Mouse (Mus musculus) CH12.LX (cell line): Measurements from ENCODE around the gene Dido1. TPM values are rescaled to one million over a fixed set of nuclear protein-coding genes. Genes with fewer than 3 reads are reported as not detected.
A peak's percentile ranks its signal among the peaks of the same experiment; 100 is the strongest.

Source experiments
- DNase-seq: peaks from one replicate; pipeline ENCODE4 v3.0.0-alpha.2; 2013; ENCODE audit errors: extremely low read depth
- H3K27ac ChIP-seq: 2 replicates; pipeline ENCODE4 v1.5.1; 2012; ENCODE audit warnings: low read depth, mild to moderate bottlenecking, control low read depth, moderate library complexity; ENCODE audit not compliant: insufficient read depth
- H3K27me3 ChIP-seq: replicated peaks from 2 replicates; pipeline ENCODE3; 2012; ENCODE audit warnings: inconsistent platforms
- H3K36me3 ChIP-seq, 2 experiments: replicated peaks in 1 of 2; 2 replicates each; pipeline versions ENCODE3 to v1.6.1; 2012; ENCODE audit warnings: inconsistent platforms in 1 of 2, low read length in 1 of 2, mild to moderate bottlenecking in 1 of 2, mixed read lengths in 1 of 2, moderate library complexity in 1 of 2; ENCODE audit not compliant: control insufficient read depth in 1 of 2, insufficient read depth in 1 of 2
- H3K4me1 ChIP-seq, 2 experiments: 2 replicates each; pipeline ENCODE4 v1.6.1; 2012; ENCODE audit warnings: inconsistent platforms in 1 of 2, moderate library complexity in 1 of 2; ENCODE audit not compliant: insufficient read depth in 2 of 2, control insufficient read depth in 1 of 2
- H3K4me2 ChIP-seq: 2 replicates; pipeline ENCODE4 v1.6.1; 2012; ENCODE audit warnings: low read depth, mild to moderate bottlenecking, control low read depth; ENCODE audit not compliant: poor library complexity, insufficient read depth, severe bottlenecking
- H3K4me3 ChIP-seq, 3 experiments: fragments of 150-350 bp in 1 of 3; sonication (generic) in 1 of 3; replicated peaks in 1 of 3; 2 replicates each; pipeline versions ENCODE3 to v1.5.1; 2011 to 2012; ENCODE audit warnings: low read depth in 2 of 3, low read length in 2 of 3, mild to moderate bottlenecking in 2 of 3, moderate library complexity in 2 of 3, control low read depth in 1 of 3, improper control_type of control experiment in 1 of 3, inconsistent platforms in 1 of 3, mixed read lengths in 1 of 3; ENCODE audit not compliant: poor library complexity in 1 of 3
- H3K79me2 ChIP-seq: replicated peaks from 2 replicates; pipeline ENCODE4 v1.6.1; 2012; ENCODE audit warnings: mild to moderate bottlenecking, moderate library complexity; ENCODE audit not compliant: control insufficient read depth, poor library complexity, insufficient read depth, severe bottlenecking; ENCODE audit errors: extremely low read depth
- H3K9ac ChIP-seq: 2 replicates; pipeline ENCODE4 v1.6.1; 2012; ENCODE audit warnings: low read depth, mild to moderate bottlenecking, control low read depth, moderate library complexity; ENCODE audit not compliant: insufficient read depth
- H3K9me3 ChIP-seq: replicated peaks from 2 replicates; pipeline ENCODE3; 2012; ENCODE audit warnings: low read length, inconsistent platforms, mixed read lengths
- BHLHE40 ChIP-seq: IDR thresholded peaks from 2 replicates; pipeline ENCODE4 v1.6.1; 2011; ENCODE audit warnings: mild to moderate bottlenecking, low read depth, low read length, improper control_type of control experiment
- CHD2 ChIP-seq: IDR thresholded peaks from 2 replicates; pipeline ENCODE4 v1.6.1; 2011; ENCODE audit warnings: low read length, improper control_type of control experiment
- CTCF ChIP-seq, 2 experiments: IDR thresholded peaks in 1 of 2; conservative IDR thresholded peaks in 1 of 2; 2 replicates each; pipeline ENCODE4 v1.5.1; 2011 to 2012; ENCODE audit warnings: low read depth in 2 of 2, low read length in 2 of 2, improper control_type of control experiment in 1 of 2, inconsistent platforms in 1 of 2, mild to moderate bottlenecking in 1 of 2, moderate library complexity in 1 of 2
- E2F4 ChIP-seq: IDR thresholded peaks from 2 replicates; pipeline ENCODE4 v1.6.1; 2011; ENCODE audit warnings: low read depth, low read length, improper control_type of control experiment; ENCODE audit not compliant: insufficient replicate concordance
- ETS1 ChIP-seq: conservative IDR thresholded peaks from 2 replicates; pipeline ENCODE4 v1.6.1; 2012; ENCODE audit warnings: low read depth, mild to moderate bottlenecking, inconsistent platforms, low read length, improper control_type of control experiment, moderate library complexity
- JUND ChIP-seq: conservative IDR thresholded peaks from 2 replicates; pipeline ENCODE4 v1.6.1; 2011; ENCODE audit warnings: low read depth, low read length, improper control_type of control experiment
- MAZ ChIP-seq: IDR thresholded peaks from 2 replicates; pipeline ENCODE4 v1.6.1; 2012; ENCODE audit warnings: low read depth, mild to moderate bottlenecking, inconsistent platforms, low read length, improper control_type of control experiment, moderate library complexity
- MYC ChIP-seq: IDR thresholded peaks from 2 replicates; pipeline ENCODE4 v1.6.1; 2011; ENCODE audit warnings: low read depth, mild to moderate bottlenecking, improper control_type of control experiment, low read length
- NELFE ChIP-seq: IDR thresholded peaks from 2 replicates; pipeline ENCODE4 v1.6.1; 2011; ENCODE audit warnings: low read depth, low read length, improper control_type of control experiment
- POLR2AphosphoS2 ChIP-seq: IDR thresholded peaks from 2 replicates; pipeline ENCODE4 v1.6.1; 2011; ENCODE audit warnings: low read depth, low read length, improper control_type of control experiment
- RAD21 ChIP-seq: IDR thresholded peaks from 2 replicates; pipeline ENCODE4 v1.6.1; 2011; ENCODE audit warnings: low read depth, mild to moderate bottlenecking, low read length, improper control_type of control experiment, moderate library complexity
- RCOR1 ChIP-seq: conservative IDR thresholded peaks from 2 replicates; pipeline ENCODE4 v1.6.1; 2012; ENCODE audit warnings: low read depth, mild to moderate bottlenecking, inconsistent platforms, low read length, improper control_type of control experiment
- TCF12 ChIP-seq: IDR thresholded peaks from 2 replicates; pipeline ENCODE4 v1.6.1; 2014; ENCODE audit warnings: low read depth, mild to moderate bottlenecking, inconsistent platforms, low read length, improper control_type of control experiment
- UBTF ChIP-seq: IDR thresholded peaks from 2 replicates; pipeline ENCODE4 v1.6.1; 2012; ENCODE audit warnings: low read depth, mild to moderate bottlenecking, inconsistent platforms, low read length, improper control_type of control experiment, moderate library complexity
- dilution Hi-C: fragments of 300-500 bp; cut with MboI; formaldehyde crosslinking; loops from 2 replicates; pipeline ENCODE4 v1.14.3; 2020; ENCODE audit warnings: low sequenced_read_pairs; ENCODE audit not compliant: extremely low pct_unique_long_range_greater_than_20kb, extremely low pct_ligation_motif_present
- in situ Hi-C: fragments of 300-500 bp; cut with MboI; formaldehyde crosslinking; loops from 3 replicates; pipeline ENCODE4 v1.14.3; 2019; ENCODE audit warnings: low sequenced_read_pairs, low pct_ligation_motif_present, low pct_unique_long_range_greater_than_20kb, mixed read lengths
- polyA plus RNA-seq: library from polyadenylated mRNA; unstranded; fragments of >175 nt; gene quantifications from 2 replicates; pipeline ENCODE4 v1.2.1, GENCODE M21; 2012; ENCODE audit warnings: low read depth; ENCODE audit not compliant: insufficient read length
- total RNA-seq, 2 experiments: library from RNA; depleted of rRNA; stranded (reverse); fragments of 300-350 nt in 1 of 2; fragments of >200 nt in 1 of 2; gene quantifications; 2 replicates each; pipeline ENCODE4 v1.2.3; 2012 to 2014

The Dido1 gene
- total and polyA plus RNA-seq, 3 experiments = 16.4 to 25.0 (median 24.9) TPM

GRCm38 (mm10) chr2:180745248-180745927, 35.6 kb upstream of the Dido1 start (continued):
- TF ChIP-seq UBTF (no peak), RAD21 (peak; percentile 99), E2F4 (no peak), RCOR1 (no peak), BHLHE40 (no peak), NELFE (peak; percentile 88; the same call in 1 of the 2 replicates), ETS1 (no peak), MYC (peak; percentile 65; the same call in 1 of the 2 replicates), CTCF (conservative IDR thresholded peaks at IDR 0.05 in 1 of 2, IDR thresholded peaks at IDR 0.05 in 1 of 2; ENCODE audit: low read depth in 2 of 2, low read length in 2 of 2) (peak; percentile 92 to 100)
- TF ChIP-seq, all 38 proteins: peak for 13

- dilution Hi-C loops = no loop called here
- no peak overlapping the region for H3K27ac ChIP-seq
- peaks cover 21% of the 10 kb centered on the region for H3K27me3 ChIP-seq
- no peak for TF ChIP-seq CTCF (conservative IDR thresholded peaks at IDR 0.05 in 1 of 2, IDR thresholded peaks at IDR 0.05 in 1 of 2; ENCODE audit: low read depth in 2 of 2, low read length in 2 of 2)
- no peak for TF ChIP-seq JUND
- no peak for TF ChIP-seq TCF12
- no peak overlapping the region for H3K9ac ChIP-seq
- H3K36me3 ChIP-seq = peaks cover 5 to 35% of the 10 kb centered on the region in 2 experiments
- DNase-seq = no peak
- H3K4me2 ChIP-seq = no peak overlapping the region
- H3K4me1 ChIP-seq = peaks cover 0 to 2% of the 10 kb centered on the region in 2 experiments; a peak in 1 of 4 replicates
- no peak overlapping the region for H3K4me3 ChIP-seq
- H3K9me3 ChIP-seq = no peaks in the 10 kb centered on the region
- in situ Hi-C loops = no loop called here
- H3K79me2 ChIP-seq = no peaks in the 10 kb centered on the region
Observed at GRCm38 (mm10) chr2:180743321-180743720, 33.5 kb upstream of the Dido1 start.

- dilution Hi-C loops (no loop called here), in situ Hi-C loops (no loop called here)
- Histone ChIP-seq H3K9me3 (no peaks in the 10 kb centered on the region), H3K27me3 (peaks cover 18% of the 10 kb centered on the region), H3K27ac (no peak overlapping the region), H3K9ac (no peak overlapping the region), H3K79me2 (no peaks in the 10 kb centered on the region), H3K4me3 (no peak overlapping the region), H3K4me1 (peaks cover 0 to 2% of the 10 kb centered on the region in 2 experiments; a peak in 1 of 4 replicates), H3K36me3 (peaks cover 5 to 40% of the 10 kb centered on the region in 2 experiments), H3K4me2 (no peak overlapping the region)
- TF ChIP-seq POLR2AphosphoS2 (peak; percentile 64; the same call in 1 of the 2 replicates), CHD2 (no peak), MAZ (no peak)
- DNase-seq = no peak
Observed at GRCm38 (mm10) chr2:180742820-180743219, 33.0 kb upstream of the Dido1 start.
